Mouse (Mus musculus) T-helper 17 cell (primary cell): ENCODE results near the gene Erg28.

Source experiments
- in situ Hi-C, 2 experiments: fragments of 300-600 bp; cut with MboI, MseI; formaldehyde crosslinking; loops; 1 replicate in 1 of 2; 2 replicates in 1 of 2; pipeline ENCODE4 v1.15.1; 2025; ENCODE audit warnings: high pct_unique_total_duplicates in 2 of 2

The Erg28 gene

DNA sequence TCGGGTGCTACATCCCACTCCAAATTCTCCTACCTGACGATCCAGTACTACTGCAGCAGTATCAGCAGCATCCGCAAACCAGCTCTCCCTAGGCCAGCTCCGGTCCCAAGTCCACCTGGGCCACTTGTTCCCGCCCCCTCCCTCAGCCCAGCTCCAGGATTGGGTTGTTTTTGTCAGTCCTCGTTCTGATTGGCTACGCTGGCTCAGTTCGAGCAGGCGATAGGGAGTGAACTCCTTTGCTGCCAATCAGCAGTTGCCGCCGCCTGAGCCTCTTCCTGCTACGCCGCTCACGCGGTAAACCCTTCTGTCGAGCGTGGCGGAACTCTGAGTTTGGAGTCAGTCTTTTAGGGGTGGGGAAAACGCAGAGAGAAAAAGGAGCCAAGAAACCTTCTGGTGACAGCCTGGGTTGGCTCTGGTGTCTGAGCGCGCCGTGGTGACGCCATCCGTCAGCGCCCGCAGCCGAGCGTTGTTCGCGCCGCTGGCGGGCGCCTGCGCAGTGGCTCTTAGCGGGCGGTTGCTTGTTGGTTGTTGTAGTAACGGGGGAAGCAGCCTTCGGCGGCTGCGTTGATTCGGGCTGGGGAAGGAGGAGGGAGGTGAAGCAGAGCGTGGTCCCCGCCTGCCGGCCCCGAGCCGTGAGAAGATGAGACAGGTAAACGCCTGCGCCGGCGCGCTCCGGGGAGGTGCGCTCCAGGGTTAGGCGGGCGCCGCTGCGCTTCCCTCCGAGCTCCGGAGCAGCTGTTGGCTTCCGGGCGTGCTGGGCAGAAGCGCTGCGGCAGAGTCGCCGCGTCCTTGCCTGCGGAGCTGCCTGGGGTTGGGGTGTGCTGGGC is at the start of gene Erg28, which contains the start of gene Ttll5:
Gene Erg28, minus strand, starts transcription at position 113 of the 827 bp plus-strand sequence.
Gene Ttll5, plus strand, starts transcription at position 222 of the 827 bp plus-strand sequence.
- in situ Hi-C loops: loop anchor here in 1 of 2 experiments (25.0 kb wide), 1 partner anchor 1387 kb away; no protein-coding TSS in a partner anchor

GRCm38 (mm10) chr12:85869423-85869822 is 45.1 kb upstream of the Erg28 start:
- in situ Hi-C loops: loop anchor here in 1 of 2 experiments (25.0 kb wide), 1 partner anchor 218 kb away; the partner anchor contains the start of genes Ift43 and Tgfb3

- in situ Hi-C loops: loop anchor here in 1 of 2 experiments (25.0 kb wide), 1 partner anchor 220 kb away; the partner anchor contains the start of genes Ift43 and Tgfb3
These were observed 42.8 kb upstream of the Erg28 start for GRCm38 (mm10) chr12:85867125-85867524.

GRCm38 (mm10) chr12:85866624-85867023 is 42.3 kb upstream of the Erg28 start:
- in situ Hi-C loops: loop anchor here in 1 of 2 experiments (25.0 kb wide), 1 partner anchor 221 kb away; the partner anchor contains the start of genes Ift43 and Tgfb3

DNA sequence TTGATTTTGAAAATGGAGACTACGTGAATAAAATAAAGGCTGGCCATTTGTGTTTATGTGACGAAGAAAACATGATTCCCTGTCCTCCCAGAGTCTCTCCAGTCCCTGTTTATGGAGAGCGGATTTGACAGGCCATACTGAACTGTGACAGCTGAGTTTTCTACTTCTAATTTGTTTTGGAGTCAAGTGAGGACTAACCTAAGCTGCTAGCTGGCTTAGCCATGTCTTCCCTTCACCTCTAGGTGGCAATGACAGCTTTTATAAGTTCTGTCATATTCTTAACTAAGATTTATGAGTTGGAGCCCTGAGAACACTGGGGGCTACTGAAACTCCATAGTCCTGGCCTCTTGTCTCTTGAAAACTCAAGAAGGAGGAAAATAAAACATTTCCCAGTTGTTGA is 41.2 kb upstream of the Erg28 start:
- in situ Hi-C loops: loop anchor here in 1 of 2 experiments (25.0 kb wide), 1 partner anchor 222 kb away; the partner anchor contains the start of genes Ift43 and Tgfb3

DNA sequence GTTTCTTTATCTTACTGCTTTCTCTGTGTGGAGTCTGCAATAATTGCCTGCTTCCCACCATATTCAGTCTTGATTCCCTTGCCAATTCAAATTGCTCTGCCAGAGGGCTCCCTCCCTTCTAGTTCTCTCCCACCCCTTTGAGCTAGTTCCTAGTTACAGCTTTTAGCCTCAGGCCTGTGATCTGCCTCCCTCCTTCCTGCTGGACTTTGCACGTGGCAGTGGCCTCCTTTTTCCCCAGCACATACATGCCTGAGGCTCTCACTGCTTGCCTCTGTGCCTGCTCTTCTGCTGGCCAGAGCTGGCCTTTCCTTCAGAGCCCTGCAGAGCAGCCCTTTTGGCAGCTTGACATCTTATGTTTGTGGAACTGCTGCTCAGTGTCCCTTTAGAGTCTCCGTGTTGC is 38.2 kb upstream of the Erg28 start:
- in situ Hi-C loops: loop anchor here in 1 of 2 experiments (25.0 kb wide), 1 partner anchor 225 kb away; the partner anchor contains the start of genes Ift43 and Tgfb3

- in situ Hi-C loops: loop anchor here in 1 of 2 experiments (25.0 kb wide), 1 partner anchor 228 kb away; the partner anchor contains the start of genes Ift43 and Tgfb3
These were observed 35.3 kb upstream of the Erg28 start for GRCm38 (mm10) chr12:85859511-85860189.

DNA sequence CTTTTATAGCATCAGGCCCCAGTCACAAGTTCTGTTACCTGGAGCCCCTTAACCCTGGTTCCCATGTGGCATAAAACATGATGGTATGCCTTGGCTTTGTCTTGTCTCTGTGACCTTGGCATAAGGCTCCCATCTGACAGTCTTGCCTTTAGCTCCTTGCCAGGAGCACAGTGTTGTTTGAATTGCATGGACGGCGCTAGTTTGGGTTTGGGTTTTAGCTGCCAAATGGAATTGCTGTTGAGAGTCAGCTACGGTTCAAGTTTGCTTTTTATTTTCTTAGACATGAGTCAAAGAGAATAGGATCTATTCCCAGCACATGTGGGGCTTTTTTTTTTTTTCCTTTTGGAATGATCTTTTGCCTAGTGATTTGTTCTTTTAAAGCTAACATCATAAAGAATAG is 34.8 kb upstream of the Erg28 start:
- in situ Hi-C loops: loop anchor here in 1 of 2 experiments (25.0 kb wide), 1 partner anchor 228 kb away; the partner anchor contains the start of genes Ift43 and Tgfb3

DNA sequence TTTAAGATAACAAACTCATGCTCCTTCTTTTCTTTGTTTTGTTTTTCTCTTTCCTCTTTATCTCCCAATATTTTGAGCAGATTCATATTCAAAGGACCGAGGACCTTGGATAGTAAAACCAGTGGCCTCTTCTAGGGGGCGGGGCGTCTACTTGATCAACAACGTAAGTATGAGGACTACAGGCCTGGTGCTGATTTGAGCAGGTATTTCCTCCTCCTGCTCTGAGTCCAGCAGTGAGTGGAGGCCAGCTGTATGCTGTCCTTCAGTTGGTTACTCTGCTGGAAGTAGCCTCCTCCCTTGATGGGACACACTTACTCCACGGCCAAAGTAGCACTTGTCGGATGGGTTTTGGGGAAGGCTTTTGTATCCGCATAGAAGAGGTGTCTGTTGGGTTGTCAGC is 33.0 kb upstream of the Erg28 start:
- in situ Hi-C loops: loop anchor here in 1 of 2 experiments (25.0 kb wide), 1 partner anchor 230 kb away; the partner anchor contains the start of genes Ift43 and Tgfb3

- in situ Hi-C loops: loop anchor here in 1 of 2 experiments (25.0 kb wide), 1 partner anchor 233 kb away; the partner anchor contains the start of genes Ift43 and Tgfb3
These were observed 29.9 kb upstream of the Erg28 start for GRCm38 (mm10) chr12:85854271-85854670.

DNA sequence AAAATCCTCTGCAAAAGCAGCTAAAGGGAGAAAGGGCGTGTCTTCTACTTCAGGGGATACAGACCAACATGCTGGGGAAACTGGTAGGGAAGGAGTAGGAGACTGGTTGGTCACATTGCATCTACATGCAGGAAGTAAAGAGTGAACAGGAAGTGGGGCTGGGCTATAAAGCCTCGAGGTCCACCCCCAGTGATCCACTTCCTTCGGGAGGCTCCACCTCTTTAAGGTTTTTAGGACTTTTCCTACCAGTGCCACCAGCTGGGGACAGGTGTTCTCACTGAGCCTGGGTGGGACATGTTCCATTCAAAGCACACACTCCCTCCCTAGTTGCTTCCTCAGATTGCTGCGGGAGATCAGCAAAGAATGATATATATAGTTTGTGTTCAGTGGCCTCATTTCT is 29.5 kb upstream of the Erg28 start:
- in situ Hi-C loops: loop anchor here in 1 of 2 experiments (25.0 kb wide), 1 partner anchor 233 kb away; the partner anchor contains the start of genes Ift43 and Tgfb3

DNA sequence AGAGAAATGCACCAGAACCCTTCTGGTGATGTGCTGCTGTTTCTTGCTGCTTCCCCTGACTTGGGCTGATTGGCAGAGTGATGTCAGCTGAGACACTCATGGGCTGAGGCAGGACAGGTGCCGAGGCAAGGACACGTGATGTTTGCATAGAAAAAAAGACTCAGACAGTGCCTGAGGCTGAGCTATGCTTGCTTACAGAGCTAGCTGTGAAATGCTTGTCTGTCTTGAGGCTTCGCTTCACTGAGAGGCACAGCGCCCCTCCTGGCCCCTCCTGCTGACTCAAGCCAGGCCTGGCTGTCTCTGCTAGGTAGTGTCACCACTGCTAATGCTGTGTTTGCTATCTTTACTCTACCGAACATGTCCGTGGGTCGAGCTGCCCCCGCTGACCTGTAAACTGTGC is 26.3 kb upstream of the Erg28 start:
- in situ Hi-C loops: loop anchor here in 1 of 2 experiments (25.0 kb wide), 1 partner anchor 237 kb away; the partner anchor contains the start of genes Ift43 and Tgfb3

DNA sequence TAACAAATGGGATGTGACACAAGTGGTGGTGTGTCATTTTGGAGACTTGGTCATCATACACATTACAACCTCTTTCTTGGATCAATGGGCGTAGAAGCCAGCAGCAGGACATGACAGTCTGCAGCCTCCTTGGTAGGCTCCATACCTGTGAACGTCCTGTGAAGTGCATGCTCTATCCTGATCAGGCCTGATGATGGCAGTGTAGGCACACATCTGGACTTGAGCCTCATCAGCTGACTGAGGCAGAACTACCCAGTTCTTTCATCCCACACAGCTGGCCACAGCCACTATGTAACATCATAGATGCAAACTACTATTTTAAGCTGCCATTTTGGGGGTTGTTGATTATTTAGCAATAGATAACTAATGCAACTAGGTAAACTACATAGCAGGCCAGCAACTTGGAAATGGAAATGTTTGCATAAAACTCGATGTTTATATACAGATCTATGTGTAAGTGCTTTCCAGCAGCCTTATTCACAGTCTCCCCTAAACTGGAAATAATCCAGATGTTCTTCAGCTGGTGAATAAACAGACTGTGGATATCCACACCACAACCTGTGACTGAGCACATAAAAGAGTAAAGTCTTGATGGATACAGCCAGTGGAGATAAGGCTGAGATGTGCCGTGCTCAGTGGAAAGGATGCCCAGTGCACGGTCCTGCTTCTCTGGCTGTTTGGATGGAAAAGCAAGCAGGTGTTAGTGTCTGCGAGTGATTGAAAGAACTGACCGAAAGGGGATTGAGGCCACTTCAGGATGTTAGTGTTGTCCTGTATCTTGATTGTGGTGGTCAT is 24.0 kb upstream of the Erg28 start:
- in situ Hi-C loops: loop anchor here in 1 of 2 experiments (25.0 kb wide), 1 partner anchor 1411 kb away; no protein-coding TSS in a partner anchor

- in situ Hi-C loops: loop anchor here in 1 of 2 experiments (25.0 kb wide), 1 partner anchor 1402 kb away; no protein-coding TSS in a partner anchor
These were observed 15.1 kb upstream of the Erg28 start for GRCm38 (mm10) chr12:85839371-85840000.

DNA sequence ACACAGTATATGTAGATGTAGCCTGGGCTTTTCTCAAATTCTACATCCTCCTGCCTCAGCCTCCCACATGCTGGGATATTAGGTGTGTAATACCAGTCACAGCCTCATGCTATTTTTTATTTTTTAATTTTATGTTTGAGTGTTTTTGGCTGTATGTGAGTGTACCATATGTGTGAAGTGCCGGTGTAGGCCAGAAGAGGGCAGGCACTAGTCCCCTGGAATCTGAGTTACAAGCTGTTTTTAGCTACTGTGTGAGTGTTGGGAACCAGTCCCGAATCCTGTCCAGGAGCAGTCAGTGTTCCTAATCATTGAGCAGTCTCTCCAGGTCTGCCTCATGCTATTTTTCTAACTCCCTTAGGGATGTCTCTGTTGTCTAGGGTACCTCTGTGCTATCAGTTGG is 13.4 kb upstream of the Erg28 start:
- in situ Hi-C loops: loop anchor here in 1 of 2 experiments (25.0 kb wide), 1 partner anchor 1400 kb away; no protein-coding TSS in a partner anchor

DNA sequence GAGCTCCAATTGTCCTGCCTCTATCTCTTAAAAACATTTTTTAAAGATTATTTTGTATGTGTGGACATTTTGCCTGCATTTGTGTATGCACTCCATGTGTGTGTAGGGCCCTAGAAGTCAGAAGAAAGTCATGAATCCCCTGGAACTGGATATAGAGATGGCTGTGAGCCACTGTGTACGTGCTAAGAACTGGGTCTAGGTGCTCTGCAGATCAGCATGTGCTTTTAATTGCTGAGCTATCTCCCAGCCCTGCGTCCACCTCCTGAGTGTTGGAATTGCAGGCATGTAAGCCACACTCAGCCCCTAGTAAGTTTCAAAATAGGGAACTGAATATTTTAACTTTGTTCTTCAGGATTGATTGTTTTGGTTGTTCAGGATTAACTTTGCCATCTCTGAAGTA is 10.2 kb upstream of the Erg28 start:
- in situ Hi-C loops: loop anchor here in 1 of 2 experiments (25.0 kb wide), 1 partner anchor 1397 kb away; no protein-coding TSS in a partner anchor

DNA sequence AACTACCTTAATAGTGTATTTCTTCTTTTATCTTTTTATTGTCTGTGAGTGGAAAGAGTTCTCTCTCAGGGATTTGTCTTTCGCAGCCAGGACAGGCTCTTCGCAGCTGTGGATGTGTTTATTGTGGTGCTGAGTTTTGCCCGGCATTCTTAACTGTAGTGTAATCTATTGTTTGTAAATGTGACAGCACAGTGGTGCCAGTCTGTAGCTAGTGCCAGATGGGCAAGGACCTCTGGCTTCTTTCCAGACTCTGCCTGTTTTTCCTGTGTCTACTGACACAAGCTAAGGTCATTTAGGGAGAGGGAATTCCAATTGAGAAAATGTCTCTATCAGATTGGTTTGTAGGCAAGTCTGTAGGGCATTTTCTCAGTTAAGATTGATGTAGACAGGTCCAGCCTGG is 6.3 kb upstream of the Erg28 start:
- in situ Hi-C loops: loop anchor here in 1 of 2 experiments (25.0 kb wide), 1 partner anchor 1393 kb away; no protein-coding TSS in a partner anchor

GRCm38 (mm10) chr12:85829866-85830265 is 5.5 kb upstream of the Erg28 start:
- in situ Hi-C loops: loop anchor here in 1 of 2 experiments (25.0 kb wide), 1 partner anchor 1393 kb away; no protein-coding TSS in a partner anchor

GRCm38 (mm10) chr12:85828856-85829255 is 4.5 kb upstream of the Erg28 start:
- in situ Hi-C loops: loop anchor here in 1 of 2 experiments (25.0 kb wide), 1 partner anchor 1392 kb away; no protein-coding TSS in a partner anchor
